Mouse (Mus musculus) spleen, adult 2 months (tissue): Measurements from ENCODE around the gene Sdhb. TPM values are rescaled to one million over a fixed set of nuclear protein-coding genes. Genes with fewer than 3 reads are reported as not detected.

Source experiments
- DNase-seq, 2 experiments: peaks; one replicate each; pipeline versions ENCODE4 v3.0.0 to v3.0.0-alpha.2; 2012 to 2021; ENCODE audit warnings: low spot score in 2 of 2, low read depth in 1 of 2
- H3K27ac ChIP-seq: fragments of 200-500 bp; 2 replicates; pipeline ENCODE4 v1.5.1; 2012; ENCODE audit warnings: low read length, inconsistent platforms; ENCODE audit not compliant: insufficient read depth
- H3K27me3 ChIP-seq: fragments of 200-500 bp; 2 replicates; pipeline ENCODE4 v1.6.1; 2012; ENCODE audit warnings: mild to moderate bottlenecking, moderate library complexity, low read length, inconsistent platforms; ENCODE audit not compliant: control insufficient read depth, insufficient read depth
- H3K36me3 ChIP-seq: fragments of 200-500 bp; 2 replicates; pipeline ENCODE4 v1.6.1; 2012; ENCODE audit warnings: mild to moderate bottlenecking, low read length, inconsistent platforms; ENCODE audit not compliant: control insufficient read depth, insufficient read depth
- H3K4me1 ChIP-seq: fragments of 200-500 bp; 2 replicates; pipeline ENCODE4 v1.6.1; 2011; ENCODE audit warnings: inconsistent platforms; ENCODE audit not compliant: control insufficient read depth, insufficient read depth, insufficient read length
- H3K4me3 ChIP-seq: fragments of 200-500 bp; 2 replicates; pipeline ENCODE4 v1.5.1; 2011; ENCODE audit warnings: mild to moderate bottlenecking, inconsistent platforms; ENCODE audit not compliant: insufficient read depth, insufficient read length; ENCODE audit errors: extremely low read depth
- CTCF ChIP-seq: fragments of 200-500 bp; IDR thresholded peaks from 2 replicates; pipeline ENCODE4 v1.5.1; 2011; ENCODE audit warnings: mild to moderate bottlenecking, inconsistent platforms; ENCODE audit not compliant: insufficient read depth, insufficient read length, insufficient replicate concordance; ENCODE audit errors: extremely low read depth
- POLR2A ChIP-seq: fragments of 200-500 bp; IDR thresholded peaks from 2 replicates; pipeline ENCODE4 v1.6.1; 2011; ENCODE audit warnings: low read depth, low read length, inconsistent platforms
- WGBS: fragments of 180-500 bp; shearing (Covaris S2); methylation state at CpG from one replicate; pipeline ENCODE4 v1.1.7; 2018; 5-methylcytosine and 5-hydroxymethylcytosine counted together
- polyA plus RNA-seq: library from polyadenylated mRNA; depleted of rRNA; stranded (reverse); fragments of >200 nt; gene quantifications from 2 replicates; pipeline ENCODE4 v1.2.3, GENCODE M21; 2012; rRNA removed

Gene Sdhb
- polyA plus RNA-seq, 1 experiment = 66.0 TPM

GRCm38 (mm10) chr4:141024052-141024451, 63.0 kb downstream of the Sdhb start:
- no peak for DNase-seq
- 63% methylated on average over 9 of the region's 9 CpGs for WGBS
- TF ChIP-seq POLR2A (no peak), CTCF (no peak)
- Histone ChIP-seq H3K4me3 (no peak overlapping the region), H3K27ac (no peak overlapping the region), H3K27me3 (no peaks in the 10 kb centered on the region), H3K36me3 (no peaks in the 10 kb centered on the region), H3K4me1 (no peaks in the 10 kb centered on the region)

GRCm38 (mm10) chr4:141024992-141025391, 64.0 kb downstream of the Sdhb start:
- H3K4me3 ChIP-seq = no peak overlapping the region
- H3K27ac ChIP-seq = no peak overlapping the region
- H3K36me3 ChIP-seq = no peaks in the 10 kb centered on the region
- 89% methylated on average over 27 of the region's 27 CpGs for WGBS
- no peaks in the 10 kb centered on the region for H3K27me3 ChIP-seq
- no peaks in the 10 kb centered on the region for H3K4me1 ChIP-seq
- no peak for TF ChIP-seq POLR2A
- TF ChIP-seq CTCF = no peak
- DNase-seq = no peak

Other genes with a start within 250 kb of the Sdhb start
- 0.05 and 0.09 TPM in 2 replicates for gene Padi6, start 218.6 kb upstream of the Sdhb start, polyA plus RNA-seq
- gene Padi4, start 187.0 kb upstream of the Sdhb start, polyA plus RNA-seq = 4.1 and 7.3 TPM in 2 replicates
- gene Padi3, start 150.6 kb upstream of the Sdhb start, polyA plus RNA-seq = 0.14 and 0.26 TPM in 2 replicates
- gene Padi1, start 115.4 kb upstream of the Sdhb start, polyA plus RNA-seq = 0.13 TPM in 2 replicates
- 10.7 and 12.0 TPM in 2 replicates for gene Padi2, start 54.9 kb upstream of the Sdhb start, polyA plus RNA-seq
- gene Atp13a2, start 25.7 kb downstream of the Sdhb start, polyA plus RNA-seq = 275 and 360 TPM in 2 replicates
- 3.1 and 4.6 TPM in 2 replicates for gene Mfap2, start 49.2 kb downstream of the Sdhb start, polyA plus RNA-seq
- 9.8 and 11.7 TPM in 2 replicates for gene Crocc, start 99.3 kb downstream of the Sdhb start, polyA plus RNA-seq
- gene Necap2, start 117.2 kb downstream of the Sdhb start, polyA plus RNA-seq = 71.3 and 101 TPM in 2 replicates
- gene Spata21, start 127.1 kb downstream of the Sdhb start, polyA plus RNA-seq = not detected in 2 replicates
- gene Szrd1, start 178.6 kb downstream of the Sdhb start, polyA plus RNA-seq = 38.8 and 49.8 TPM in 2 replicates
- 13.1 and 13.7 TPM in 2 replicates for gene Fbxo42, start 186.7 kb downstream of the Sdhb start, polyA plus RNA-seq